Mouse (Mus musculus): ENCODE measurements around the gene Khsrp.

GRCm38 (mm10) chr17:57048816-57049215 is 17.5 kb upstream of the Khsrp start:
- no peak for TF ChIP-seq CTCF (IDR thresholded peaks at IDR 0.05; ENCODE audit: borderline replicate concordance, extremely low read depth, insufficient read depth, insufficient read length)
- TF ChIP-seq POLR2A (IDR thresholded peaks at IDR 0.05; ENCODE audit: borderline replicate concordance, extremely low read depth, insufficient read depth, insufficient read length, poor library complexity, severe bottlenecking) = no peak

Data from brain, embryonic 14.5 days (tissue).